Mouse (Mus musculus) 416B (cell line): Measurements from ENCODE around the gene Ppp1r15a.
A peak's percentile ranks its signal among the peaks of the same experiment; 100 is the strongest.
"Not testable (repeated sequence)": the region's sequence is repeated elsewhere in the genome, so short reads cannot be mapped to it uniquely, and the experiment has no call there.

Experiments
- DNase-seq: peaks from one replicate; pipeline ENCODE4 v3.0.0; 2011; ENCODE audit warnings: low read depth

Ppp1r15a gene

DNA sequence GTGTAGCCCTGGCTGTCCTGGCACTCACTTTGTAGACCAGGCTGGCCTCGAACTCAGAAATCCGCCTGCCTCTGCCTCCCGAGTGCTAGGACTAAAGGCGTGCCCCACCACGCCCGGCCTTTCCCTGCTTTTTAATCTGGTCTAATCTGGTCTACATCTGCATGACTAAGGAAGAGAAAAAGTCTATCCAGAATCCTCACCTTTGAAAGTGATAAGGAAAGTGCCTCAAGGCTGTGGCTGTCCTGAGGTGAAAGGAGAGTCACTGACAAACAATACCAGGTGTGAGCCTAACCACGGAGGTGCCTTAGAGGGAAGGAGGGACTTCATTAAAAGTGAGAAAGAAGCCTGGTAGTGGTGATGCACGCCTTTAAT is 25.4 kb upstream of the Ppp1r15a start:
- no peak for DNase-seq

- no peak for DNase-seq
Measured at GRCm38 (mm10) chr7:45550821-45551511, 24.9 kb upstream of the Ppp1r15a start.

- no peak for DNase-seq
Measured at GRCm38 (mm10) chr7:45549641-45550436, 23.8 kb upstream of the Ppp1r15a start.

- DNase-seq = peak; percentile 30
Measured at GRCm38 (mm10) chr7:45544525-45544924, 18.5 kb upstream of the Ppp1r15a start.

- DNase-seq = no peak
Measured at GRCm38 (mm10) chr7:45540213-45540612, 14.1 kb upstream of the Ppp1r15a start.

GRCm38 (mm10) chr7:45539095-45539494 is 13.0 kb upstream of the Ppp1r15a start:
- DNase-seq = no peak

DNA sequence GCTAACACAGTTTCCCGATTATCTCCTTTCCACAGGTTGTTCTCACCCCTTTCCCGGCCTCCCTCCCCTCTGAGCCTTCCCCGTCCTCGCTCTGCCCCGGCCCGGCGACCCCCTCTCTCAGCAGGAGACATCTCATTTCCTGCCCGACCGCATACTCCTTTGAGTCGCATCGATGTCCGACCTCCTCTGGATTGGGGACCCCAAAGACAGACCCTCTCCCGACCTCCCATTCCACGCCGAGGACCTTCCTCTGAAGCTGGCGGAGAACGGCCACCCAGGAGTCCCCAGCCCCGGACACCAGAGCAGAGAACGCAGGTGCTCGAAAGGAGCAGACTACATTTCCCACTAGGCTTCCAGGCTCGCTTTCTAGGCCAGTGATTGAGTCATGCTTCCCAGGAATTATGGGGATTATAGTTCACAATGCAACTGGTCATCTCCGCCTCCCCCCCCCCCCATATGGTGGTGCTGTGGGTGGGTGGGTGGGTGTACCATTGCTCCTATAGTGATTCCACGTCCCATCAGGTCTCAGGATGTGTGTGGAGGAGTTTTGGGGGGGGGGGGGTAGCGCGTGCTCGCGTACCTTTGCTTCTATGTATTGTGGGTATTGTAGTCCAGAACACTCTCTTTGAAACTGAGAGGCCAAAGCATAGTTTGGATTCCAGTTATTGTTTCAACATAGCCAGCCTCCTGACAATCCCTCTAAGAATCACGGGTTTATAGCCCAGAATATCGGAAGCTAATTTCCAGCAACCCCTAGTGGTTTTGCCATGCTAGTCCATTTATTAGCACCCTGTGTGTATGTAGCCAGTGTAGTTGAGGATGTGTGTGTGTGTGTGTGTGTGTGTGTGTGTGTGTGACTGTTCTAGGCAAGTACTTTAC is 12.3 kb upstream of the Ppp1r15a start:
- peak; percentile 85 for DNase-seq

DNA sequence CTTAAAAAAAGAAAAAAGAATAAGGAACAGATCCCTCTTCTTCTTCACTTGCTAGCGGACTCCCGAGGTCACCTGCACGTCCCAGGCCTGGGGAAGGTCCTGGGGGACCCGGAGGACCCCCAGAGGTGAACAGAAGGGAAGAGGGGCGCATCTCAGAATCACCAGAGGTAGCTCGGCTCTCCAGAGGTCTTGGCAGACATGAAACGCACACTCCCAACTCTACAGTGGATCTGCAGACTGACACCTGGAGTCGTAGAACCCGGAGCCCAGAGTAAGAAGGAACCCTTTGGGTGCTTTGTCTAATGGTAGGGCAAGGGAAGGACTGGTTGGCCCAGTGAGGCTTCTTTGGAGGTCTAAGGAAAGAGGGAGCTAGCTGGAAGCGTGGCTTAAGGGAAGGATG is 11.5 kb upstream of the Ppp1r15a start:
- DNase-seq = no peak

- no peak for DNase-seq
Measured at GRCm38 (mm10) chr7:45535676-45536075, 9.6 kb upstream of the Ppp1r15a start.

GRCm38 (mm10) chr7:45530643-45531042 is 4.6 kb upstream of the Ppp1r15a start:
- no peak for DNase-seq

DNA sequence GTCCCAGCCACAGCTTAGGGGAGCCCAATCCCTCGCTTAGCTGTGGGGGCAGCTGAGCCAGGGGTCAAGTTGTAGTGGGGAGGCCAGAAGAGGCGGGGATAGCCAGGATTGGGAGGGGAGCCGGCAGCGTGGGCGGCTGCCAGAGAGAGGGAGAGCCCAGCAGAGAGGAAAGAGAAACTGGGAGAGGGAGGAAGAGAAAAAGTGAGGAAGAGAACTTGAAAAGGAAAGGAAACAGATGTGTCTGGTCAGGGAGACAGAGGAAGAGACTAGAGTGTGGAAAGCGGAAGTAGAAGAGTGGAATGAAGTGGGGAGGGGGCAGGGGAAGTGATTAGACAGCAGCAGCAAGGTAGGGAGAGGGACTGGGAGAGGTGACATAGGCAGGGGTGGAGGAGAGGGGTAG is 3.4 kb upstream of the Ppp1r15a start:
- peak; percentile 60 for DNase-seq

GRCm38 (mm10) chr7:45527169-45527568 is 1.1 kb upstream of the Ppp1r15a start:
- DNase-seq = not testable (repeated sequence)

- DNase-seq = peak; percentile 77
Measured at GRCm38 (mm10) chr7:45526474-45527120, 529 bp upstream of the Ppp1r15a start.

- DNase-seq = peak; percentile 97
Measured at GRCm38 (mm10) chr7:45524841-45525621, 1.0 kb downstream of the Ppp1r15a start.

DNA sequence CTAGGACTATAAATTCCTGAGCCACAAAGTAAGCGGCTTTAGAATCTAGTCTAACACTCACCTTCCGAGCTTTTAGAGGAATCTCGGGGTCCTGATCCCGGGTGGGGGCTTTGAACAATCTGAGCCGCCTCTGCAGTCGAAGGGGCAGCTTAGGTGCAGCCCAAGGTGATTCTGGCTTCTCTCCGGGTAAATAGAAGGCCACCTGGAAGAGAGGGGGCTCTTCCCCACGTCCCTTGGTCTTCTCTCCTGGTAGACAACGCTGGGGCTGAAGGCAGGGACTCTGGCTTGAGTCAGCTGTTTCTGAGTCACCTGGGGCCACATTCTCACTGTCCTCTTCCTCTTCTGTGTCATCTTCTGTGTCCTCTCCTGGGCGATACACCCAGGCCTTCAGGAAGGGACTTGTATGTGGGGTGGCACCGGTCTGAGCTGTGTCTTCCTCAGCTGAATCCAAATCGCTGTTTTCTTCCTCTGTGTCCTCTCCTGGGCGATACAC is 2.3 kb downstream of the Ppp1r15a start:
- no peak for DNase-seq

DNA sequence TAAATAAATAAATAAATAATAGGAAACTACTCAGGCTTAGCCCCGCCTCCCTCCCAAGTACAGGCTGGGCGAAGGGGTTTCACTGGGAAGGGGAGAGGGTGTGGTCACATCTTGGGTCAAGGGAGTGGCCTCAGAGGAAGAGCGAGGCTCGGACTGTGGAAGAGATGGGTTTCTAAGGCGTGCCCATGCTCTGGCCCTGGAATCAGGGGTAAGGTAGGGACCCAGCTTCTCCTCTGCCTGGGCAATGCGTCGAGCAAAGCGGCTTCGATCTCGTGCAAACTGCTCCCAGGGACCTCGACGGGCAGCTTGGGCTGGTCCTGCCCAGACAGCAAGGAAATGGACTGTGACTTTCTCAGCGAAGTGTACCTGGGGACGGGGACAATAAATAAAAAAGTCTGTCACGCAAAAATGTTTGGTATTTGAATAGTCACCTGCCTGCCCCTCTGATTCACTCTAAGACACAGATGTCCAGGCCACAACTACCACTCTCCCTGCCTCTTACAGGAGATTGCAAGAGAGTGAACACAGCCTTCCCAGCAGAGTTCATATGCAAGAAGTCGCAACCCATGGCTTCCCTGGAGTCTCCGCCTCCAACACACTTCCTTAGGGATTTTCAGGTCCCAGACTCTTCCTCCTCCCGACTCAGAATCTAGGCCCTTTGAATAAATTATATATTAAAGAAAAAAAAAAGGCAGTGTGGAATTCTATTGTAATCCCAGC is 3.0 kb downstream of the Ppp1r15a start:
- no peak for DNase-seq

GRCm38 (mm10) chr7:45522194-45522752 is 3.8 kb downstream of the Ppp1r15a start:
- DNase-seq = no peak

- peak; percentile 92 for DNase-seq
Measured at GRCm38 (mm10) chr7:45521728-45522184, 4.3 kb downstream of the Ppp1r15a start.

DNA sequence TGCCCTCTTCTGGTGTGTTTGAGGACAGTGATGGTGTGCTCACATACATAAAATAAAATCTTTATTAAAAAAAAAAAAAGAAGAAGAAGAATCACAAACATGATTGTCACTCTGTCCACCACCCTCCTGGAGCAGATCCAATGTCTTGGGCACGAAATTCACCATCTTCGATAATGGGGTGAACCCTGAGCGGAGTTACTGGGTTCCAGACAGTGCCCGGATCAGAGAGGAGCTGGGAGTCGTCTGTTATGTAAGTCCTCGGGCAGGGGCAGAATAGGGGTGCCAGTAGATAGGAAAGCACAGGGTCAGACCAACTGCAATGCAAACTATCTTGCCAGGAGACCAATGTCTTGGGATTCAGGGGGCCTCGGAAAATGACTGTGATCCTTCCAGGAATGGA is 5.5 kb downstream of the Ppp1r15a start:
- no peak for DNase-seq
